Mouse (Mus musculus): ENCODE data around the gene Stk40. TPM values are rescaled to one million over a fixed set of nuclear protein-coding genes. Genes with fewer than 3 reads are reported as not detected.
"Not testable (repeated sequence)": the region's sequence is repeated elsewhere in the genome, so short reads cannot be mapped to it uniquely, and the experiment has no call there.

Gene Stk40
- total RNA-seq, 2 experiments from 2014 or later = 52.4 to 63.1 TPM

DNA sequence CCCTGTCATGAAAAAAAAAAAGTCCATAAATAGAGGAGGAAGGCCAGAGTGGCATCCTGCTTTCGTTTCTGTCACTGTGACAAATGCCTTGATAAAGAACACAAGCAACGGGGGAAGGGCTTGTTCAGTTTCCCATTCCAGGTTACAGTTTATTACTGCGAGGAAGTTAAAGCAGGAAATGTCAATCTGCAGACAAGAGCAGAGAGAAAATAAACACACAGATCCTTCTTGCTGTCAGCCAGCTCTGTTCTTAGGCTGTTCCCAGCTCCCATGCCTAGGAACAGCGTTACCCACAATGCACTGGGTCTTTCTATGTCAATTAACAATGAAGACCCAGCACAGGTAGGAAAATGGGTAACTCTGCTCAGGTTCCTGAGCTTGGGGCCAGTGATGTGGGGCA is 51.4 kb downstream of the Stk40 start:
- DNase-seq = no peak

DNA sequence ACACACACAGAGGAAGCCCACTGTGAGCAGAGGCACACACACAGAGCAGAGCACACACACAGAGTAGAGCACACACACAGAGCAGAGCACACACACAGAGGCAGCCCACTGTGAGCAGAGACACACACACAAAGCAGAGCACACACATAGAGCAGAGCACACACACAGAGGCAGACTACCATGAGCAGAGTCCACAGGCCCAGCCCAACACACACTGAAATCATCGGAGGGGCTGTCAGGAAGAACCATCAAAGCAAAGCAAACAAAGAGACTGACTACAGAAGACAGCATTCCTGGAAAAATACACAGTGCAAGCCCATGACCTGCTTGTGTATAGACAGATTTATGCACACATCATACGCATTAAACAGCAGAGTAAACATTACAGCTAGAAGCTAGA is 52.1 kb downstream of the Stk40 start:
- no peak for DNase-seq

DNA sequence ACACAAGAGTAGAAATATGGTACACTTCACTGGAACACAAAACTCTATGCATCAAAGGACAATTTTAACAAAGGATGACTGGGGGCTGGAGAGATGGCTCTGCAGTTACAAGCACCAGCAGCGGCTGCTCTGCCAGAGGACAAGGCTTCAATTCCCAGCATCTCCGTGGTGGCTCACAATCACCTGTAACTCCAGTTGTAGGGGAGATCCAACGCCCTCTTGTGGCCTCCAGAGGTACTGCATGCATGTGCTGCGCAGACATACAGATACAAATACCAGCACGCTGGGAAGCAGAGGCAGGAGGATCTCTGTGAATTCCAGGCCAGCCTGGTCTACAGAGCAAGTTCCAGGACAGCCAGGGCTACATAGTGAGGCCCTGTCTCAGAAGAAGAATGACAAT is 52.9 kb downstream of the Stk40 start:
- DNase-seq = no peak

DNA sequence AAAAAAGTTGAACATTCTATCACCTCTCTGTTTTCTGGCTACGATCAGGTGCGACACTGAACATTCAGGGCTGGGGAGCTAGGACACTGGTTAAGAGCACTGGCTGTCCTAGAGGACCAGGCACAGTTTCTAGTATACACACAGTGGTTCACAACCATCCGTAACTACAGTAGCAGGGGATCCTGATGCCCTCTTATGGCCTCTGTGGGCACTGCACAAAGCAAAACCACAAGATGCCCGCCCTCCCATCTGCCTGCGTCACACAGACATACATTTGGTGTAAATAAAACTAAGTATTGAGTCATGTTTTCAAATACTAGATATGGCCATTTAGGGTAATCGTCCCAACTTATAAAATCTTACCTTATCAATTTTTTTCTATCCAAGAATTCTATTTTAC is 53.8 kb downstream of the Stk40 start:
- peak in 1 of 2 experiments; percentile 25 for DNase-seq

DNA sequence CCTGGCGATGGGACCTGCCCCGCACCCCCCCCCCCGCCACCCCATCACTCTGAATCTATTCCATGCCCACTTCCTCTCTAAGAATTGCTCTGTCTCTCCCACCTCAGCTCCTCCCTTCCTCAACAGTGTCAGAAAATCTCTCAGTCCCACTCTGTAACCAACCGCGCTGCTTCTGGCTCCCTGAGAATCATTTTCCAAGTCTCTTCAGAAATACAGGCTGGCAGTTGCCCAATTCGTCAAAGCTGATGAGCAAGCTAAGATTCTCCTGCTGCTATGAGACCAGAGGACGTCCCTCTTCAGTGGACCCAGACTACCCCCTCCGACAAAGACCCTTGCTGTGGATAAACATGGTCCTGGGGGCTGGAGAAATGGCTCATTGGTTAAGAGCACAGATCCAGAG is 55.7 kb downstream of the Stk40 start:
- DNase-seq = no peak

DNA sequence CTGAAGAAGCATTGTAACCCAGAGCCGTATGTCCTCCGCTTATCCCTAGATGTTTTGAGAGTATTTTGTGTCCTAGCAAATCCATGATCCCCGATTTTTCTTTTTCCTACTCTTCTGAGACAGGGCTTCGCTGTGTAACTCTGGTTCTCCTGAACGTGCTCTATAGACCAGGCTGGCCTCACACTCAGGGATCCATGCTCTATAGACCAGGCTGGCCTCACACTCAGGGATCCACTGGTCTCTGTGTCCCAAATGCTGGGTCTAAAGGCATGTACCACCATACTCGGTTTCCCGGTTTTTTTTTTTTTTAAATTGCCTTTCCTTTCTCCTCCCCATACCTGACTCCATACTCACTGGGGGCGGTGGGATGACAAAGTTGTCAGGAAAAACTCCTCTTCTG is 57.2 kb downstream of the Stk40 start:
- DNase-seq = no peak

DNA sequence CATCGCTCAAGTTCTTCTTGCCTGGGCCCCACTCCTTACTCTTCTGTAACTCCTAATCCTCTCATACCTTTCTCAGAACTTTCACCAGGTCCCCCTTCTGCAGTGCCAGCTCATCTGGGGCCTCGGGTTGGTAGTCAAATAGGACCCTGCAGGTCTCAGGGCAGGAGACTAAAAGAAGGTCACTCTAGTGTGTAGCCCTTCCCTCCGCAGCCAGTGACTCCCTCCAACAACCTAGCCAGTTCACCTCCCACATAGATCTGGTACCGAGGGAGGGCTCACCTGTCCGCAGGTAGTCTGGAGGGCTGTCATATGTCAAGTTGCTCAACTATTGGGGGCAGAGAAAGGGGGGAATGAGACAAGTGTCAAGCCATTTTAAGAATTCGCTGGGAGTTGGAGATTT is 57.7 kb downstream of the Stk40 start:
- DNase-seq = no peak

DNA sequence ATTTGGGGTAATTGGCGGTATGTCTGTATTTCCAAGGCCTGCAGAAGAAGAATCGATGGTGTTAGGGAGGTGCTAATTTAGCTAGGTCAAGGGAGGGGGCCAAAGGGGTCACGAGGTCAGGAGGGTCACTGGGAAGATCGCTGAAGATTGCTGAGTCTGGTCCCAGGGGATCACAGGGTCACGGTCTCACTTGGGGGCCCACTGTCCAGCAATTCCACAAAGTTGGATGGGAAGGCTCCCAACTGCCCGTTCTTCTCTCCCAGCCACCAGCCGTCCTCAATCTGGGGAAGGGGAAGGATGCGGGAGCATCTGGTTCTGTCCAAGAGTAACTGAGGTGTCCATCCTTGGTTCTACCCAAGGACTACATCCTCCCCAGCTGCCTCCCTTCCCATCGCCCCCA is 58.2 kb downstream of the Stk40 start:
- no peak for DNase-seq

DNA sequence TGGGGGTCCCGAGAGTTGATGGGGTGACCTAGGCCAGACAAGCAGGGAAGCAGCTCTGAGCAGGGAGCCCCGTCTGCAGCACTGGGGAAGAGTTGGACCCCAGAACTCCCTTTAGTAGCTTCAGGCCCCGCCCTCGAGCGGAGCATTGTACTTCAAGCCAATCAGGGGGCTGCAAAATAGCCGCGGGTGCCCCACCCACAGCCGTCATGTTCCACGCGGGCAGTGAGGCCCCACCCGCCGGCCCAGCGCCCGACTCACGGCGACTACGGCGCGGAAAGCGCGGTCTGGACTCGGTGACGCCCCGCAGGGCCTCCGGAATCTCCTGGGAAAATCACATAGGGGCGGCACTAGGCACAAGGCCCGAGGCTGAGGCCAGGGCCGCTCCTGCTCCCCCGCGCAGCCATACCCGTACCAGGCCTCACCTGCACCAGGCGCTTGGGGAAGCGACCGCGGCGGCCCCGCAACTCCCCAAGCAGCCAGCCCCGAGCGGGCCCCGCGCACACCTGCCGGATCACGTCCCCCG is 58.8 kb downstream of the Stk40 start:
- peak; percentile 92 to 96 for DNase-seq

DNA sequence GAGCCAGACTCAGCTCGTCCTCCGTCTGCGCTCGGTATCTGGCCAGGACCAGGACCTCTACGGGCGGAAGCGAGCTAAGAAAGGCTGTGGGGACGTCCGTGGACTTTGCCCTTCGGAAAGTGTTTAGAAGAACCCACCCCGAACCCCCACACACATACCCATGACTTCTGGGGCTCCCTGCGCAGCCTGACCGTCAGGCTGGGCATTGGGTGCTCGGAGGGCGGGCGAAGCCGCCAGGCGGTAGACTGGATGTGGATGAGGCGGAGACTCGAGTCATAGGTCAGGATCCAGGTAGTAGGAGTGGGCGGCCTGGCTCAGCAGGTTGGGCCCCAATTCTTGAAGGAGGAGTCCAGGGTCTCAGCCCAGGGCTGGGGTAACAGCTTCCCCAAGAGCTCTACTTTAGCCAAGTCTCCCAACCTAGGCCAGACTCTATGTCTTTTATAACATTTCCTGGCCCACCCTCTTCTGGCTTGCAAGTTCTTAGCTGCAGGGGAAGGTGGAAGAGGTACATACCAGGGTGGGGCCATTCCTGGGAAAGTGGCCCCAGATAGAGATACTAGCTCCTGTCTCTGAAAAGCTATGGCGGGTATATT is 59.4 kb downstream of the Stk40 start, which contains the start of gene Sh3d21:
TSS of gene Sh3d21 (minus strand) at position 425 of the 593 bp plus-strand sequence.
- peak in 1 of 2 experiments; percentile 43 for DNase-seq

DNA sequence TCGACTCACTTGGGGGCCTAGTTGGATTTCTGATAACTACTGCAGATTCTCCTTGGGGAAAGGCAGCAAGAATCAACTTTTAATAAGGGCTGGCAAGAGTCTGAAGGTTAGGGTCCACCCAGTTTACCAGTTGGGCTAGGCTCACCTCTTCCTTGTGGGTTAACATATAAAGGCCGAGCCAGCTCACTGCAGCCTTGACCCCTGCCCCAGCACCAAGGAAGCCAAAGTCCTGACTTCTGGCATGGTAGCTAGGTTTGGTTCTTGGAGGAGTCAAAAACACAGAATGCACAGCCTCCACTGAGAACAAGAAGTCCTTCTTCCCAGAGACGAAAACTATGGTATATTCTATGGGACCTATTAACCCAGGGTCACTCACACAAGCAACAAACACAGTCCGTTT is 59.9 kb downstream of the Stk40 start:
- DNase-seq = peak in 1 of 2 experiments; percentile 45

DNA sequence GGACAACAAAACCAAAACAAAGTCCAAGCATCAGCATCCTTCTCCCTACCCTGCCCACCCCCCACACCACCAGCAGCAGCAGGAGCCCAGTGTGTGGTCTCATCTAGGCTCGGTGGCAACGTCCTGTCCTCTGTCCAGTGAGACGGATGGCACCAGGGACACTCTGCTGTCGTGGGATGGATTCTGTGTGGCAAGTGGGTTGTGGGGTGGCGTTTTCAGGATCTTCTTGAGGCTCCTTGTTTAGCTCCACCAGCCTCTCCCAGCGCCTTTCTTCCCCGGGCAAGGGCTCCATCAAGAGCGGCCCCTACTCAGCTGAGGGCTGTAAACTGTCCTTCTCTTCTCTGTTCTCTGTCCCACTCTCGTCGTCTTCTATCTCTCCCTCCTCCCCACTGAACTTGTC is 61.3 kb downstream of the Stk40 start:
- DNase-seq = not testable (repeated sequence)

DNA sequence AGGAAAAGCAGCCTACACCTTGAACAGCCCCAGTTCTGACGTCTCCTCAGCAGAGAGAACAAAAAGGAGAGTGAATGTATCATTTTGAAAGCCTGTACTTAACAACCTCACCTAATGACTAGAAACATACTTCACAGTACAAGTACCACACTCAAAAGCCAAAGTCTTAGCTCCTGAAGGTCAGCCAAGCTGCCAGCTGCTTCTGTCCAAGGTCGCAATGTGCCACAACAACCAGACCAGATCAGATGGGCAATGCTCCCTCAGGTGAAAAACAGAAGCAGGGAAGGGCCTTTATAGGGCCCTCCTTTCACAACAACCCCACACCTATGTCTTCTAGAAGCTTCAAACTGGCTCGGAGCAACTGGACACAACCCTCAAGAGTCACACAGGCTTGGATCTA is 62.3 kb downstream of the Stk40 start:
- peak; percentile 60 to 64 for DNase-seq

DNA sequence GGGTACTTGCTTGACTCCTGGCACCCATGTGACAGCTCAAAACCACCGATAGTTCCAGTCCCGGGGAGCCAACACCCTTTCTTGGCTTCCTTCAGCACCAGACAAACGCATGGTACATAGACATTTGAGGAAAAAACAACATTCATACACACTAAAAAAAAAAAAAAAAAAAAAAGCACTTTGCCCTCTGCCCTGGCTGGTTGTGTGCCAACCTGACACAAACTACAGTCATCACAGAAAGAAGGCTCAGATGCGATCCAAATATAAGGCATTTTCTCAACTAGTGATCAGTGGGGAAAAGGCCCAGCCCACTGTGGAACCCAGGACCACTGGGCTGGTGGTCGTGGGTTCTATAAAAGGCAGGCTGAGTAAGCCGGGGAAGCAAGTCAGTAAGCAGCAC is 65.1 kb downstream of the Stk40 start:
- no peak for DNase-seq

DNA sequence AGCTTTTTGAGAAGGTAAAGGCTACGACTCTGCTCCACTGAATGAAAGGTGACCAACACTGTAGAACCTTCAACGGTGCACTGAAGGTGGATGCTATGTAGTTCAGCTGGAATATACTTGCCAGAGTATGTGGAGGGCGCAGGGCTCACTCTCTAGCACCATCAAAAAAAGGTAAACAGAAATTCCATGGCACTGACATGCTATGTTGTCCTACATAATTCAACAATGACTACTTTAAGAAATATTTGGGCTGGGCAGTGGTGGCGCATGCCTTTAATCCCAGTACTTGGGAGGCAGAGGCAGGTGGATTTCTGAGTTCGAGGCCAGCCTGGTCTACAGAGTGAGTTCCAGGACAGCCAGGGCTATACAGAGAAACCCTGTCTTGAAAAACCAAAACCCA is 67.0 kb downstream of the Stk40 start:
- DNase-seq = not testable (repeated sequence)

DNA sequence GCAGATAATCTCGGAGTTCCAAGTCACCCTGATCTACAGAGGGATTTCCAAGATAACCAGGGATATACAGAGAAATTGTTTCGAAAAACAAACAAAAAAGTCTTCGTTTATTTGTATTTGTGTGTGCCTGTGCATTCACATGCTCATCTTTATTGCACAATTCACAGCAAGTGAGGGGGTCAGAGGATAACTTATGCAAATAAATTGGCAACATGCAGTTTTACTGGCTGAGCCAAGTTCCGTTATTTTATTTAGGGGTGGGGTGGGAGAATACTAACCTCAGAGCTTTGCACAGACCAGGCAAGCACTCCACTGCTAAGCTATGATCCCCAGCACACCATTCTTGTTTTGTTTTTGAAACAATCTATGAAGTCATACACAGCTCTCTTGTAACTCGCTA is 70.0 kb downstream of the Stk40 start:
- DNase-seq = no peak

DNA sequence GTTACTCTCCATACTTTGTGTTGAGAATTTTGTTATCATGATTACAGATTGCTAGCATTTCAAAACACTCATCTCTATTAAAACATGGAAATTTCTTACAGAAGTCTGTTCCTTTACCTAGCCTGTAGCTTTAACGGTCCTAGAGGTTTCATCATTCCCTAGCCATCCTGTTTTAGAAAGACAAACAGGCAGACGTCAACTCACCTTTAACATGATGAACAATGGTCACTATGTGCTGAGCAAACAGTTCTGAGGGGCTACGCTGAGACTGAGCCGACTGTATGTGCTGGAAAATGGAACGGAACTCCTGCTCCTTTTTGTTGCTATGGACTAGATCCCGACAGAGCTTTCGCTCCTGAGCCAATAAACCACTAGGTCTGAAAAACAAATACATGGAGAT is 72.2 kb downstream of the Stk40 start:
- not testable (repeated sequence) for DNase-seq

DNA sequence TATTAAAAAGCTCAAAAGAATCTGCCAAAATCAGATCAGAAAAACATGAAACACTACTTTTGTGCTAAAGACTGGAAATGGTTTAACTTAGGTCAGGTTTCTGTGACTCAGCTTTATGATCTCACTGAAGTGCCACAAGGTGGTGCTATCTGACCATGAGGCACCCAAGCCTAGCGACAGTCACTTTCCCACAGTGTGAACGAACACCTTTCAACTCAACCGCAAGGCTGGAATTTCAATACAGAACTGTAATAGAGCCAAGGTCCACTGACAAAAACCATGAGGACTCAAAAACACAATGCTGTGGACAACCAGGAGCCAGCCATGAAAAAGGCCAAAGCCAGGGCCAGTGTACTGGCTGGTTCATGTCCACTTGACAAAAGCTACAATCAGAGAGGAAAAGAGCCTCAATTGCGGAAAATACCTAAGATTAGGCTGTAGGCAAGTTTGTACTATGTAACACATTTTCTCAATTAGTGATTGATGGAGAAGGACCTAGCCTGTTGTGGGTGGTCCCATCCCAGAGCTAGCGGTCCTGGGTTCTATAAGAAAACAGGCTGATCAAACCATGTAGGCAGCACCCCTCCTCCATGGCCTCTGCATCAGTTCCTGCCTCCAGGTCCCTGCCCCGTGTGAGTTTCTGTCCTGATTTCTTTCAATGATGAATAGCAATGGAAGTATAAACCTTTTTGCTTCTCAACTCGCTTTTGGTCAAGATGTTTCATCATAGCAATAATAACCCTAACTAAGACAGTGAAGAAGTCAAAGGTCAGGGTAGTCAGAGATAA is 77.6 kb downstream of the Stk40 start:
- peak; percentile 62 to 70 for DNase-seq

DNA sequence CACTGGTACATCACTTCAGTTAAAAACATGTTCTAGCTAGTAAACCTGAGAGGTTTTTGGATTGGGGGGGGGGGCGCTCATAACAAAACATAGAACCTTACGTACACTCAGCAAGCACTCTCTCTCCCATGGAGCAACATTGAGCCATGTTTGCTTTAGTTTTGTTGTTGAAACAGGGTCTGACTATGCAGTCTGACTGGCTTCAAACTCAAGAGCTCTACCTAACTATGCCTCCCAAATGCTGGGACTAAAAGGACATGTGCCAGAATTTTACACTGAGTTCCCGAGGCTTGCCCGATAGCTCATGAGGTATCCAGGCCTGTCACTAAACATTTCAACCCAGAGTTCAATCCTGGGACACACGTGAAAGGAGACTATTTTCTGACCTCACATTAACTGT is 79.3 kb downstream of the Stk40 start:
- no peak for DNase-seq

DNA sequence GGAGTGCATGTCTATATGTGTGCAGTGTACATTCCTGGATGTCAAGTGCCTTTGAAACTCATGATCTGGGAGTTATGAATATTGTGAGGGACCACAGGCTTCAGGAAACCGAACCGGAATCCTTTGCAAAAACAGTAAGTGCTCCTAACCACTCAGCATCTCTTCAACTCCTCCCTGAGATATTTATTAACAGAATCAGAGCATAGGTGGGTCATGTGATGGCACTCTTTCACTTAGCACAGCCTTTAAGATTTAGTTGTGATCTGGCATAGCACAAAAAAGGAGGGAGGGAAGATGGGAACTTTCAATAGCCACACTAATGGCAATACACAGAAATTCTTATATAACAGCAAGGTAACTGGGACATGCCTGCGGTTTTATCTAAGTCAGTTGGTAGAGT is 83.3 kb downstream of the Stk40 start:
- DNase-seq = no peak
